Mouse (Mus musculus) cerebellum, adult 8-10 months (tissue): ENCODE results near the gene Ppp1cb.
A peak's percentile ranks its signal among the peaks of the same experiment; 100 is the strongest.
"Not testable (repeated sequence)": the region's sequence is repeated elsewhere in the genome, so short reads cannot be mapped to it uniquely, and the experiment has no call there.

Experiments used
- DNase-seq: peaks from one replicate; pipeline ENCODE4 v3.0.0; 2022

The Ppp1cb gene

DNA sequence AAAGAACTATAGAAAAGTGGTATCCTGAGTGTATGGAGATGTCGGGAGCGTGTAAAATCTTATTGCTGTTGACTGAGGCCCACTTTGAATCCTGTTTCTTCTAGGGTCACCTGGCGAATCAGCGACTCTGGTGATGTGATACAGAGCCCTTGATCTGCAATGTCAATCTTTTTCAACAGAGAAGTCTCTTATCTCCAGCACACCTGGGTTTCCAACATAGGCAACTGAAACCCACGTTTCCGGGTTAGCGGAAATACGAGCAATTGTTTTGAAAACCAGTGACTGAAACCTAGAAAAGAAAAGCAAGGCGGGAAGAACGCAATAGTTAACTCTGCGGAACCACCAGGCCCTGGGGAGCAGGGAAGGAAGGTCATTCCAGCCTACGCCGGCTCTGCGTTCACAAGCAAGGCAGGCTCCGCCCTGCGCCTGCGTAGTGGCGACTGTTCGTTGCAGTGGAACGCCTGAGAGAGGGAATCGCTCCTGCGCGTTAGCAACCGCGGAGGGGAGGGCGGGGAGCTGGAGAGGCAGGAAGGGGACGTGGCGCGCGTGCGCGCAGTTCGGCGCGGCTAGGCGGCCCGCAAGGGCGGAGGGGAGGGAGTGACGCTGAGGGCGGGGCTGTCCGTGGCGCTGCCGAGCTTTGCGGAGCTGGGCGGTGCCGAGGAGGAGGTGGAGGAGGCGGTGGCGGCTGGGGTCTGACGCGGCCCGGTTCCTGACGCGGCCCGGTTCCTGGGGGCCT, at the start of gene Ppp1cb:
Ppp1cb (plus strand) TSS at position 436 of the 736 bp plus-strand sequence.
- peak; percentile 95 for DNase-seq

DNA sequence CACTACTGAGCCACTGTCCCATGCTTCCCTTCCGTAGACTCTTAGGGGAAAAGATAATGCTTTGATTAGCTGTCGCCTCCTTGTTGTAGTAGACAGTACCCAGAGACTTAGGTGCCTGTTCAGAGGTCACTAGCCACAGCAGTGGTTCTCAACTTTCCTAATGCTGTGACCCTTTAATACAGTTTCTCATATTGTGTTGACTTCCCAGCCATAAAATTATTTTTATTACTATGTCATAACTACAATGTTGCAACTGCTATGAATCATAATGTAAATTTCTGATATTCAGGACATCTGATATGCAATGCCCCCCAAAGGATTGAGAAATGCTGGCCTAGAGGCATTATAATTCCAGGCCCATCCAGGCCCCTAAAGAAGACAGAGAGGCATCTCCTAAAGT, 48.9 kb upstream of the Ppp1cb start:
- DNase-seq = no peak

DNA sequence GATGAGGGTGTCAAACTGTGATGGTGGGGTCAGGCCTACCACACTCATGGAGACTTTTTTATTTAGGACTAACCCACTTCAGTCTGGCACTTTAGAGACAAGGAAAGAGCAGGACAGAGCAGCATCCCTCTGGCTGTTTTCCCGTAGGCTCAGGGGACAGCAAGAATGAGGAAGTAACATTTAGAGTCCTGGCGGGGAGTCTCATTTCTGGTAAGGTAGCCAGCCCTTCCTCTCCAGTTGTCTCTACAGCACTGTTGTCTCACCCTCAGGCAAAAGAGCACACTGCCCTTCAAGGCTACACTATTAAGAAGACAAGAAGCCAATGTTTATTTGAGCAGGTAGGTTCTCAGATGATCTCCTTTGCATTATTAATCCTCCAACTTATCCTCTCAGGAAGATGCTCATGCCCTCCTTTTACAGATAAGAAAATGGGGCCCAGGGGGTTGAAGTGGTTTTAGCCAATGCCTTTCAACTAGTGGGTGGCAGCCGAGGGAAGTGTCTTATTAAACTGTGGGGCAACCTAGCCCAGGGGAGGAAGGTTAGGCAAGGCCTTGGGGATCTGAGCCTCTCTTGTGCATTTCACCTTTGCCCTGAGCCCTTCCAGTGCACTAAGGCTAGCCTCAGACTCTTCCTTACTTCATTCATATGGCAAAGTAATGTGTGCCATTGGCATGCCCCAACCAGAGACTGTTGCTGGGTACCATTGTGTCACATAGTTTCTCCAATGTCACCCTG, 47.5 kb upstream of the Ppp1cb start:
- DNase-seq = no peak

DNA sequence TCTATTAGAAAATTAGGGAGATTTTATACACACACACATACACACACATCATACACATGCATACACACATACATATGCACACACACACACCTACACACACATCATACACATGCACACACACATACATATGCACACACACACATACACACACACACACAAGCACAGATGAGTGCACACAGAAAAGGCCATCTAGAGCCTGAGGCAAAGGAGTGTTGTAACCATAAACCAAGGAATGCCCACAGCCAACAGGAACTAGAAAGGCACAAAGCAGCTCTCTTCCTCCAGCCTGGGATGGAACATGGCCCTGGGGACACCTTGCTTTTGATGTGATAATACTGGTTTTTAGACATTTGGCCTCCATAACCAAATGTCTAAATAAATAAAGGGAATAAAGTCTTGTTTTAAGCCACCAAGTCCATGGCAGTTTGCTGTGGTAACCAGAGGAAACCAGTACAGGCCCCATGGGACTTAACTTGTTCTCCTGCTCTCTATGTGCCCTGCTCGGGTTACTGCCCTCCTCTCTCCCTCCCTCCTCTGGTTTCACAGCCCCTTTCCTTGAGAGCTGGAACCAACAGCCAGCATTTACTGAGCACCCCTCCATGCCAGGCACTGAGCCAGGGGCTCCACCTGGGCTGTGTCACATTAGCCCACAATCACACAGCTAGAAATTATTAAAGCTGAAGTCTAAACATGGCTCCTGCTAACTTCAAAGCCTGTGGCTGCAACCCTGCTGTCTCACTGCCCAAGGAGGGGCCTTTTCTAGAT, 46.3 kb upstream of the Ppp1cb start:
- DNase-seq = peak; percentile 13

DNA sequence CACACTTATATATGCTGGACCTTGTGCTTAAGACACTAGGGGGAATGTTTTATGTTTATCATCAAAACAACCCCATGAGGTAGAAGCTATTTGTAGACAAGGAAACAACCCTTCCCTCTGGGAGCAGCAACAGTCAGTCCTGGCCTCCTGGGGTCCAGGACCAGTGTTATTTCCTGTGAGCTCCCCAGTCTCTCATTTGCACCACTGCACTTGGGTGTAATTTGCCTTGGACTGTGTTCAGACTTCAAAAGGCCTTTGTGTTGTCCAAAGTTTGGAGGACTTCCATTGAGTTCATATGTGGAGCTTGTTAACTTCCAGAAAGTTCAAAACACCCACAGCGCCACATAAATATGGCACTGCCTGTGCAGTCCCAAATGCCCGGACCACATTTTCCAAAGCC, 45.6 kb upstream of the Ppp1cb start:
- no peak for DNase-seq

DNA sequence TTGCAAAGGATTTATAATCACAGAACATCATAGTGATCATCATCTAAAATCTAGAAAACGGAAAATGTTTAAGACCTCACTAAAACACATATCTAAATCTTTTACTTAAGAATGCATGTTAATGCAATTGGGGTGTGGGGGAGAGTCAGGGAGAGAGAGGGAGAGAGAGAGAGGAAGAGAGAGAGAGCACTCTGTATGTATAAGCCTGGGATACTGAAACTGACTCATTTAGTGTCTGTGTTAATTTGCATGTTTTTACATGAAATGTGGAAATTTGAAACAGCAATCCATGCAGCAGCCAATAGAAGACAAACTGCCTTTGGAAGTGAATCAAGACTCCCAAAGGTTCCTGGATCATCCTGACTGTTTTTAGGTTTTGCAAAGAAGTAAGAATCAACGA, 45.1 kb upstream of the Ppp1cb start:
- DNase-seq = no peak

DNA sequence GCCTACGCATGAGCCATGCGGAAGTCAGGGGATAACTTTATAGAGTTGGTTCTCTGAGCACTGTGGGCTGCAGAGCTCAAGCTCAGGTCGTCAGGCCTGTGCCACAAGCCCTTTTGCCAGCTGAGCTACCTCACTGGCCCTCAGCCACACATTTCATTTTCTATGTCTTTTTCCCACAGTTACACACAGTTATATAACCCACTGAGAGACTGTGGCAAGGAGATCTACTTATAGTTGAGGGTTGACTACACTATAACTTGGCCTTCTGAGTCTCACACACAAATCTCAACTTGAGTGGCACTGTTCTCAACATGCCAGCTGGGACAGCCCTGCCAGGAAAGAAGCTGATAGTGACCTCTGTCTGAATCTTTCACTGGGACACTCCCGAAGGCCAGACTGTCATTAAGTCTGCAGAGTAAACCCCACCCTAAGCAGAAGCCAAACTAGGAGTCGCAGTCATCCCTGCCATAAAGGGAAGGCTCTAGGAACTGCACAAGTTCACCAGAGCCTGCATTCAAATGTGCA, 44.1 kb upstream of the Ppp1cb start:
- DNase-seq = no peak

DNA sequence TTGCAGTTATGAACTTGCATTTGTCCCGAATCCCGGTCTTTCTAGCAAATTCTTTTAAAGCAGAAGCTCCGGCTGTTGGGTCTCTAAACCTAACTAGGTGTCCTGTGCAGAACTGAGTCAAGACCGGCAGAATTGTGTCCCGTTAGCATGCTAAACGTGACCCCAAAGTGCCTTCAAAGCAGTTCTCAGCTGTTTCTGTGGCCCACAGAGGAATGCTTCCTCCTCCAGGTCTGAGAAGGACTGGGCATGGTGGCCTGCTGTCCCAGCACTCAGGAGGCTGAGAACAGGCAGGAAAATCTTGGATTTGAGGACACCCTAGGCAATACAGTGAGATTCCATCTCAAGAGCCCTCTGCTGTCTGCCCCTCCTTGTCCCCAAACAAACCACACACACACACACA, 43.1 kb upstream of the Ppp1cb start:
- DNase-seq = no peak

DNA sequence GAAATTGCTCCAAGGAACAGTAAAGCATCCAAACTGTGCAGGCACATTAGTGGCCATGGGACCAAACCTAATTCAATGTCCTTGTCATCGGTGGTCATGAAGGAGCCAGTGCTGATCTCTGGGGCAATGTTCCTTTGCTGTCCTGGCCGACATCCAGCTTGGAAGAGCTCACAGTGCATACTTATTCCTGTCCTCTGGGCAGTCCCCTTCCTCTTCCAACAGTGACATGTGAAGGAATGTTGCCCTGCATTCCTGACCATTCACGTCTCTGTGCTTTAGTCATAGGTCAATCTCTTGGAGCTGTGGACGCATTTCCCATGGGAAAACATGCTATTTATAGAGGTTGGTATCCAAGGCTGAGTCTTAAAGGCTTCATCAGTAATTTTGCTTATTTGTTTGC, 41.8 kb upstream of the Ppp1cb start:
- DNase-seq = no peak

DNA sequence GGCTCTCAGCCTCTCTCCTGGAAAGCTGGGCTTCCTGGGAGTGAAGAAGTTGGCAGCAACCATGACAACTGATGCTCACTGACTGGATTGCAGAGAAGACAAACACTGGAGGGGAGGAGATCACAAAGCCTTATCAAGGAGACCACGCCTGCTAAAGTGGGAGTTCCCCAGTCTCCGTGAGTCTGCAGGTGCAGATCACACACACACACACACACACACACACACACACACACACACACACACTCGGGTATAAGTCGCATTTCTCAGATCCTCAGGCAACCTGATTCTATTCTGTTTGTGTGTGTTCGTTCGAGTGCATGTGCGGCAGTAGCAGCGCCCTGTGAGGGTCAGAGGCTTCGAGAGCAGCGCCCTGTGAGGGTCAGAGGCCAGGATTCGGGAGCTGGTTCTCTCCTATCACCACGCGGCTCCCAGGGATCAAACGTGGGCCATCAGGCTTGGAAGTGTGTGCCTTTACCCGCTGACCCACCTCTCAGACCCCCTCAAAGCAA, 36.5 kb upstream of the Ppp1cb start:
- DNase-seq = no peak

DNA sequence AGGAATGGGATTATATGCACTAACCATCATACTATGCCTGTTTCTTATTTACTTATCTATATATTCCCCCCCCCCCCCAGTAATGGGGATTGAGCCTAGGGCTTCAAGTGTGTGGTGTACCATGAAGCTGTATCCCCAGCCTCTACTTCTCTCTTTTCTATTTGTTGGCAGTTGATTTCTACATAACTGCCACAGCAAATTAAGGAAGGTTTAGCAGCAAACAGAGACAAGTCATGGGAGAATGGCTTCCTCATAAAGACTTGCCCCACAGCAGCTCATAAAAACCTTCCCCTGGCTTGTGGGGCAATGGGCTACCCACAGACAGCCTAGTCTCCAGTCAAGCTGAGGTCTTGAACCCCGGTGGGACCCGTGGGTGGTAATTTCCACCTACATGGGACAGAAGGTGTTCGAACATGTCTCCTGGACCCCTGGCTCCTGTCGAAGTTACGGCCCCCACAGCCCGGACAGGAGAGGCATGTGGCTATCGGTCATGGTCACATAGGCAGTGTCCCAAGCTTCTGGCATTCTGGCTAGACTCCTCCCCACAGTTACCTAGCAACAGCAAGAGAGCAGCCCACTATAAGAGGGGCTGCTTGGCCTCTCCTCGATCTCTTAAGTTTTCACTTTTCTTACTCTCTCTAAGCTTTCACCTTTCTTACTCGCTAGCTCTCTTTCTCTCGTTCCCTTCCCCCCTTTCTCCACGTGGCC, 35.1 kb upstream of the Ppp1cb start:
- DNase-seq = no peak

DNA sequence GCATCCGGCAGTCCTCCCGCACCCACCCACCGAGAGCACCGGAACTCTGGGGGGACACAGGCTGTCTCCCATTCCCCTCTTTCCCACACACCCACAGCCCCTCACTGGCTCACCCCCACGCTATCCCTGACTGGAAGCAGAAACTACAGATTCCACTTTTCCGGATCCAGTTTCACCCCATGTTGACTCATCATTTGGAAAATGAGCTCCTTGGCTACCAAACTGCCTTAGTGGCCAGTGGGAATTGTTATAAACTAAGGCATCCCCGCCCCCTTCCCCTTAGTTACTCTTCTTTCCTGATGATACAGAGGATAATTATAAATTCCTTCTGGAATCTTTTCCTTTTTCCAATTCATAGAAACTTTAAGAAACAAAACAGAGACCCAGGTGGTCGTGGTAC, 34.2 kb upstream of the Ppp1cb start:
- DNase-seq = no peak

DNA sequence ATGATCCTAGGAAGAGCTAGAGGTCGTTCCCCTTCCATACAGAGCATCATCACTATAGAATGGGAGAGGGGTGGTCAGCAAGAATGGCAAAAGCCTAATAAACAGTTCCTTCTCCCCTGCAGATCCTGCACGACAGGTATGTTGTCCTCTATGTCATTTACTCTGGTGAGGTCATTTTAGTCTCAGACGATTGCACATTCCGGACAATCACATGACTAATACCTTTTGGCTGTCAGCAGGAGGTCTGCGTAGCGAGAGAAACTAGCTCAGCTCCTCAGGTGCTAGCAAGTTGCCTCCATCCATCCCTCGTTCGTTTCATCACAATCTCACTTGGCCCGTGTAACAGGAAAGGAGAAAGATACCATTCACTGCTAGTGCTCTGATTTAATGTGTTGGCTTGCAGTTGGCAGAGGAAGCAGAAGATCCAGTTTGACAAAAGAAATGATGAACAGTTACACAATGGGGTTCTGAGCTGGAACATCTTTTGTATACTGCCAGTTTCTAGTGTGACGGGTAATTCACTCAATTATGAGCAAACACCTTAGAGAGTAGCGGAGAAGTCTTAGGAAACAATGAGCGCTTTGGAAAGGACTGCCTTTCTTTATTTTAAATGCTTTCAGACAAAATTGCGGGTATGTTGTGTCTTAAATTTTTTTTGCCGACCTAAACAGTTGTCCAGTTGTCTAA, 33.0 kb upstream of the Ppp1cb start:
- DNase-seq = no peak

DNA sequence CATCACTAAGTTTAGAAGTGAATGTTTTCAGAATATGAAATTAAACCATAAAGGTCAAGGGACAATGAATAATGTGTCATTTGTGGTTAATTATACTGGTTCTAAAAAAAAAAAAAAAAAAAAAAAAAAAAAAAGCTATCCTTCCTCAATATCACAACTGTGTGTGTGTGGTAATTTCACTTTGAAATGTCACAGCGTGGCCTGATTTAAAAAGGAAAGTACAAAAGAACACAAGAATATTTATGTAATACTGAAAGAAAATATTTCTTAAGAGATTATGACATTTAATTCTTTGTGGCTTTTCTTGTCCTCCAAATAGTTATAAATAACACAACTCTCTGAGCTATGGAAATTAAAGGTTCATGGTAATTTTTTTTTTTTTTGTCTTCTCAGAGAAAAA, 28.2 kb upstream of the Ppp1cb start:
- DNase-seq = no peak

DNA sequence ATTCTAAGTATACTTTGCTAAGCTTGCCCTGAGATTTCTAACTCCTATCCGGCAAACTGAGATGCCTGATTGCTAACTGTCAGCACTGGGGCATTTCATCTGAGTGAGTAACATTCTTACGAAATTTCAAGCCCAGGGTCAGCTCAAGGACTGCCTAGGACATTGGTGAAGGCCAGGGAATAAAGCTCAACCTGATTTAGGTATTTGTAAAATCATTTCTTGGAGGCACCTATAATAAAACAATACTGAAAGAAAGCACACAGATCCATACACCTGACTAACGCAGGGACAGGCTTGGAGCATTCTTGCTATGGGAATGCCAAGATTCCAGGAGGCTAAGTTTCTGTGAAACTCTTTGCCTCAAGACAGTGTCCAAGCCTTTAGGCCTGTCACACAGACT, 24.3 kb upstream of the Ppp1cb start:
- not testable (repeated sequence) for DNase-seq

DNA sequence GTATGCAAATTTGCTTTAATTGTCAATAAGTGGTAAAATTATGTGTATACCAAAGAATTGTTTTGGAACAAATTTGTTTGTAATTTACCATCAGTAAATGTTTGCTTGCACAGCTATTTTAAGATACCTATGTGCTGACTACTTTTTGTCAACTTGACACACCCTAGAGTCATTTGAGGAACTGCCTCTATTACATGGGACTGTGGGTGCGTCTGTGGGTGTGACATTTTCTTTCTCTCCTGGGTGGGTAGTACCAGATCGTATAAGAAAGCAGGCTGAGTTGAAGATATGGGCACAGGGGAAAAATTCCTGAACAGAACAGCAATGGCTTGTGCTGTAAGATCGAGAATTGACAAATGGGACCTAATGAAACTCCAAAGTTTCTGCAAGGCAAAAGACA, 23.0 kb upstream of the Ppp1cb start:
- no peak for DNase-seq

DNA sequence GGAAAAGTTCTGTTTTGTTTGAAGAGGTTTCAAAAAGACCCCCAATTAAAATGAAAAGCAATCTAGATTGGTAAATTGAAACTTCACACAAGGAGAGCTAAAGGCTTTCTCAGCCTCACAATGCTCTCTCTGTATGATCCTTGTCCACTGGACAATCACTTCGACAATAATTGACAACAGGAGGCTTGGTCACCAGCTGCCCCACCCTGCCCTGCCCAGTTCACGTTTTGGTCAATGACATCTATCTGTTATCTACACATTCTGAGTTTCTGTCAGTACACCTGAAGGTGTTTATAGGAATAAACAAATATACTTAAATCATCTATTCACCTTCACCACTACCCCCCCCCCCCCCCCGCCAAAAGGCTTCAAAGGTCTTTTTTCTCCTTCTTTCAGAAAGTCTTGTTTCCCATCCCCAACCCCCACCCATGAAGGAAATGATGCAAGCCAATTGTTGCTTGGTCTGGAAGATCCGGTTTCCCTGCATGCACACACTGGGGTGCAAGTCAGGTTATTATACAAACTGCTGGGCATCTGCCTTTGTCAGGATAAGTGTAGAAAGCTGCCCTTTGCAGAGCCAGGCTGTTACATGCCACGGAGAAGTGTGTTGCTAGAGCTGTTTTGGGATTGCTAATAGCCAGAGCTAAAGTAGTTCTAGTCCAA, 20.6 kb upstream of the Ppp1cb start:
- no peak for DNase-seq

DNA sequence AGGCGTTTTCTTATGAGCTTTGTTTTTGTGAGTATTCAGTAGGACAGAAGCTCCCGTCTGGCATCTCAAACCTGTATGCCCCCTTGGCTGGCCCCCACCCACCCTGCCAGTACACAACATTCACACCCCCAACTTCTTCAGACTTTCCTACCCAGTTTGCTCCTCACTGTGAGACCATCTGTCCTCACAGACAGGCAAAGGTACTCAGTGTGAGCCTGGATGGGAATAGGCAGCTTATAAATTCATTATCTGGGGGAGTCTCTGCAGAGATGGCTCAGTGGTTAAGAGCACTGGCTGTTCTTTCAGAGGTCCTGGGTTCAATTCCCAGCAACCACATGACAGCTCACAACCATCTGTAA, 20.1 kb upstream of the Ppp1cb start:
- DNase-seq = no peak

DNA sequence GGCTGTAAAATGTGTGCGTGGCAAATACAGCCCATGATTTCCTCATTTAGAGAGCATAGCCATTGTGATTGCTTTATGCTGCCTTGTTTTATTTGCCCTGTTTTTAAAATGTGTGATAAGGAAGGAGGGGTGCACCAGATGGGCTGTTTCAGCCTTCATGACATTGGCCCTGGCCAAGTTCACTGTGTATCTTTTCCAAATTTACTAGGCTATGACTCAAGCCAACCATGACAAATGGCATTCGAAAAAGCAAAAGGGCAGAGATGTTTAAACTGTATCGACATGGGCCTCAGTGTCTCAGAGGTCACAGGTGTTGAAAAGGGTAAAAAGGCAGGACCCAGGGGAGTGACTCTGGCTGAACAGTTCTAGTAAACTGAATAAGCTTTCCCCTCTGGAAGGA, 17.3 kb upstream of the Ppp1cb start:
- no peak for DNase-seq

DNA sequence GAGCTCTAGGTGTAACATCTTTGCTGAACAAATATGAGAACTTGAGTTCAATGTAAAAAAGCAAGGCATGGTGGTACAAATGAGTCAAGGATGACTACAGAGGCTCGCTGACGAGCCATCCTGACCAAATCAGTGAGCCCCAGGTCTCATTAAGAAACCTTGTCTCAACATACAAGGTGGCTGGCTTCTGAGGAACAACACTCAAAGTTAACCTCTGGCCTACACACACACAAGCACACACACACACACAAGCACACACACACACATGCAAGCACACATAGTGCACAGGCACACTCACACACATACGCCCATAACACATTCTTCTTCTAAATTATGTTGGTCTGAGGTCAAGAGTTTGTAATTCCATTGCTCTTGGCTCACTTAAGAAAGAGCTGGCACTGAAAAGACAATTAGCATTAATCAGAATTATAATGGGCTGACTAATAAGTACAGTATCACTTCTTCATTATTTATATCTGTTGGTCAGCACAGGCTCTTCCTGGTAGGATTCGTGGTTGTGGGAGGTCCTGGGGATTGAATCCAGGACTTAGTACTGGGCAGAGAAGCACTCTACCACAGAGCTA, 16.6 kb upstream of the Ppp1cb start:
- DNase-seq = no peak

DNA sequence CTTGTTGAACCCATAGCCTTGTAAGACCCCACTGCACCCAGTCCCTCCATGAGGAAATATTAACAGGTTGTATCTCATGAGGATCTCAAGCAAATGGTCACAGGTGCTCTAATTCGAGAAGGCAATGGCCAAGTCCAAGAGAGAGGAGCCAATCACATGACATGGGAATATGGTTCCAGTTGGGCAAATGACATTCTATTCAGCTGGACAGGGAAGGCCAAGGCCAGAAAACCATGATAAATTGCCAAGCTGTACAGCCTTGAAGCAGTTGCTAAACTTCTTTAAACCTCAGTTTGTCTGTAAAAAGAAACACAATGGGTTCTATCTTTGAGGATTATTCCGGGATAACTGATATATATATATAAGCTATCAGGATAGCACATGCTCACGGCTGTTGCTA, 14.7 kb upstream of the Ppp1cb start:
- DNase-seq = no peak
